Mouse (Mus musculus) 416B (cell line): Measurements from ENCODE around the gene Atraid.

ENCODE experiments used
- DNase-seq: peaks from one replicate; pipeline ENCODE4 v3.0.0; 2011; ENCODE audit warnings: low read depth

Gene Atraid

DNA sequence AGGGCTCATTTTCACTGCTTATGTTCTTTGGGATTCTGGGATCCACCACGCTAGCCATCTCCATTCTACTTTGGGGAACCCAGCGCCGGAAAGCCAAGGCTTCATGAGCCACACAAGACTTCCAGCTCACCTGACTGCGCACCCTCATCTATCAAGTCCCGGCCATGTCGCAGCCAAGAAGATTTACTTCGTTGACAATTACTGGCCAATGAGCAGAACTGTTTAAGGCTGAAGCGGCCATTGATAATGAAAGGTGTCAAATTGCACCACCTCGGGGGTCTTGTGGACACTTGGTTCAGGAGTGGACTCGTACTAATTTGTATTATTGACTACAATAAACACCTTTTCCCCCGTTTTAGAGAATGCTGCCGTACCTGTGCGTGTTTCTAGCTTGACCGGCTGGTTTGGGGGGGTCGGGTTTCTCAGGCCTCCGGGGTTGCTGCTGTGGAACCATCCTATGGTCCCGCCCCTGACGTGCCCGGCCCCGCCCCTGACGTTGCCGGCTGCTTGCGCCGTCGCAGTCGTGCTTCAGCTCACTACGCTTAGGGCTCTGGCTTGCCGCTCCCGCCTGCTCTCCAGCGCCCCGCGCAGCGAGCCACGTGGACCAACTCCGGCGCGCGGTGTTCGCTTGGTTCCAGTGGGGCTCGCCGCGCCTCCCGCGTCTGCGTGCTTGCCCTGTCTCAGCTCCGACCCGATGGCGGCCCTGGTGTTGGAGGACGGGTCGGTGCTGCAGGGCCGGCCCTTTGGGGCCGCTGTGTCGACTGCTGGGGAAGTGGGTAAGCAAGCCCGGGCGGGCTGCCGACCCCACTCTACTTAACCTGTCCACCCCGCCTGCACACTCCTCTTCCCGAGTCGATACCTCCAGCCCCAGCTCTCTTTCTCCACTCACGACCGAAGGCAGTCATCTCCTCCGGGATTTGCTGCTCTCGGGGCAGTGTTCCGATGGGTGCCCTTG, 6.4 kb downstream of the Atraid start, which contains the start of gene Cad:
Gene Cad, plus strand, starts transcription at position 520 of the 955 bp plus-strand sequence.
- peak; percentile 91 for DNase-seq

DNA sequence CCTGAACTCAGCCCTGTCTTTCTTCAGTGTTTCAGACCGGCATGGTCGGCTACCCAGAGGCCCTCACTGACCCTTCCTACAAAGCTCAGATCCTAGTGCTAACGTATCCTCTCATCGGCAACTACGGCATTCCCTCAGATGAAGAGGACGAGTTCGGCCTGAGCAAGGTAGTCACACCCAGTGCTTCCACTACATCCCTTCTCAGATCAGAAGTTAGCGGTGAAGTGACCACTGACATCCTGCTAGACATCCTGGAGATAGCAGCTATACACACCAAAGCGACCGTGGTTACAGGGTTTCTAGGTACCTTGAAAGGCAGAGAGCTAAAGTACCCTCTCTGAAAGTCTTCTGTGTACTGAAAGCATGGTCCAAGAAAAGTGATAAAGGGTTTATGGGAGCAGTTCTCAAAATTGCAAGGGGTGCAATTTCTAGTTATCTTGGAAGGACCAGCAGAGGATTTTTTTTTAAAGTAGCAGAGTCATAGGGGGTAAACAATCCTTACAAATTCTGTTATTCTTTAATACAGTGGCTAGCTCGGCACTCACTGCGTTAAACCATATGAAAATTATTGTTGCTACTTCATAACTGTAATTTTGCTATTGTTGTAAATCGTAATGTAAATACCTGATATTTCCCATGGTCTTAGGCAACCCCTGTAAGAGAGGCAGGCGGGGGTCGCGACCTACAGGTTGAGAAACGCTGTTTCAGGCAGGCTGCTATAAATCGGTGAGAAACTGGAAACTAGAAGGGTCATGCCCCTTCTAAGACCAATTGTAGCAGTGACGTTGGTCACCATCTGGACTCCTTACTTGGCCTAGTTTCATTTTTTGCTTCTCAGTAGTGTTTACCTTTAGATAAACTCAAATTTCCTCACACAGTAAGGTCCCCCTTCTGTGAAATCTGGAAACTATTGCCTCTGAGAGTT, 7.4 kb downstream of the Atraid start:
- peak; percentile 65 for DNase-seq

DNA sequence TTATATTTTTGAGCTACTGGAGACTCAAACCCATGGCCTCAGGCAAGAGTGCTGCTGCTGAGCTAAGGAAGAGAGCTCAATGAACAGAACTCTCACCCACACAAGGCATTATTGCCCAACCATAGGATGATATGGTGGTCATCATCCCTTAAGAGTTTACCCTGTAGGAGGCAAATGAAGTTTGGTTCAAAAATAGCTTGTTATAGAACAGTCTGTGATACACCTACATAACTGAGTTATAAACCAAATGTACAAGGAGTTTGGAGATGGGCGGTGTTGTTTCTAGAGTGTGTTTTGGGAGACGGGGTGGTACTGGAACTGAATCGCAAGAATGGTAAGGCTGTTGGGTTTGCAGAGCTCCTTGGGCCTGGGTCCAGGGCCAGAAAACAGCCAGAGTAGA, 21.7 kb downstream of the Atraid start:
- no peak for DNase-seq

DNA sequence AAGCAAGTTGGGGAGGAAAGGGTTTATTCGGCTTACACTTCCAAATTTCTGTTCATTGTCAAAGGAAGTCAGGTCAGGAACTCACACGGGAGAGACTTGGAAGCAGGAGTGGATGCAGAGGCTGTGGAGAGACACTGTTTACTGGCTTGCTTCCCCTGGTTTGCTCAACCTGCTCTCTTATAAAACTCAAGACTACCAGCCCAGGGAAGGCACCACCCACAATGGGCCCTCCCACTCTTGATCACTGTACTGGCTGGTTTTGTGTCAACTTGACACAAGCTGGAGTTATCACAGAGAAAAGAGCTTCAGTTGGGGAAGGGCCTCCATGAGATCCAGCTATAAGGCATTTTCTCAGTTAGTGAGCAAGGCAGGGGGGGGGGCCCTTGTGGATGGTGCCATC, 22.9 kb downstream of the Atraid start:
- no peak for DNase-seq

DNA sequence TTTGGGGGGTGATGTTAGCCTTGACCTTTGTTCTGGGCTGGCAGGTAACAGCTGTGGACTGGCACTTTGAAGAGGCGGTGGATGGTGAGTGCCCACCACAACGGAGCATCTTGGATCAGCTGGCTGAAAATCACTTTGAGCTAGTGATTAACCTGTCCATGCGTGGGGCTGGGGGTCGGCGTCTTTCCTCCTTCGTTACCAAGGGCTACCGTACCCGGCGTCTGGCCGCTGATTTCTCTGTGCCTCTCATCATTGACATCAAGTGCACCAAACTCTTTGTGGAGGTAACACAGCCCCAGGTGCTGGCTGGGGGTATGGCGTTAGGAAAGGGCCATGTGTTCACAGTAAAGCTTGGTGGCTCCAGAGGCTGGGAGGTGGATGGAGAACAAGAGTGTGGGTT, 23.7 kb downstream of the Atraid start:
- no peak for DNase-seq

DNA sequence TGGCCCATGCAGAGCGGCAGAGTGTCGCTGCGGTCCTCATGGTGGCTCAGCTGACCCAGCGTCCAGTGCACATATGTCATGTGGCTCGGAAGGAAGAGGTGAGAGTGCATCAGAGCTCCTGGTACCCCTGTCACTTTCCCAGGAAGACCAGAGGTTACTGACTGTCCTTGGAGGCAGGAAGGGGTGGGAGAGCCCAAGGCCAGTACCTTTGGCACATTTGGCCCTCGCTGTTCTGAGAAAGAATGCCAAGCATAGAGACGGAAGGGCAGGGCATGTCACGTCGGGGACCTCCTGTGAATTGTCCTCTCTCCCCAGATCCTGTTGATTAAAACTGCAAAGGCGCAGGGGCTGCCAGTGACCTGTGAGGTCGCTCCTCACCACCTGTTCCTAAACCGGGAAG, 25.1 kb downstream of the Atraid start:
- DNase-seq: no peak

DNA sequence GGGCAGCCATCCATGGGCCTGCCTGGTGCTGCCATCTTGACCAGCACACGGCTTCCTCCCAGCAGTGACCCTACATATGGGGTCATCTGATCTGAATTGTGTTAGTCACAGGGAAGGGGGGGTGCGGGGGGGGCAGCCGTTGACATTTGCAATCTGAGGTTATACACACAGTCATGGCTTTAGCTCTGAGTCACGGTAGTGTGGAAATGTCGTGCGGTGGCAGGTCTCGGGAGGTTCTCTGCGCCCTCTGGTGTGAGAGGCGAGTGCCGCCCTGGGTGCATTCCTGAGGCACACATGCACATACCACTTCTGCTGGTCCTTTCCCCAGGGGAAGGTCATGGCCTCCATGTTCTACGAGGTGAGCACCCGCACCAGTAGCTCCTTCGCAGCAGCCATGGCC, 28.2 kb downstream of the Atraid start:
- DNase-seq: peak; percentile 87

DNA sequence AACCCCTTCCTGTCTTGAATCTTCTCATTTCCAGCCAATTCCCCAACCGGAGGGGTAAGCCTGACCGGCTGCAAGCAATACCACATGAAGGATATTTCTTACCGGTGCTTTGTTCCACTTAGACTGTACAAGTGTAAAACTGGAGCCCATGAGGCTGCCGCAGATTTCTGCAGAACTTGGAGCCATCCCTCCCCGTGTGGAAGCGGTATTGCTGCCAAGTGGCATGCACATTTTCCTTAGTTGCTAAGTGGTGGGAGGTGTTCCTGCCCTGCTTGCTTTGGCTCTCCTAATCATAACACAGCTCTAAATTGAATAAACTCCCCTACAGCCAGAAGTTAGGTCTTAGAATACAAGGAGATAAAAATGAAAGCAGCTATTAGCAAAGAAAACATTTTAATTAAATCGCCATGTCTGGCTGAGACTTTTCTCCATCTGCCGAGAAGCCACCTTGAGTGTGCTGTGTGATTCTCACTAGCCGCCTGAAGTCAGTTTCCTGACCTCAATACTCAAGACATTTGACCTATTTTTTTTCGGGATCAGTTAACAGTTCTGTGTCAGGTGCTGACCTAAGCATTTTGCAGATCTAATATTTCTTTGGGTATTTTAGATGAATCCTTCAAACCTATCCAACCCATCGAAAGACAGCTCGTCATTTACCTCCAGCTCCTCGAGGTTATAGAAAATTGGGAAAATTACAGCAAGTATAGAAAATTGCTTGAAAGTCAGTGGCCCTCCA, 32.1 kb downstream of the Atraid start:
- no peak for DNase-seq

DNA sequence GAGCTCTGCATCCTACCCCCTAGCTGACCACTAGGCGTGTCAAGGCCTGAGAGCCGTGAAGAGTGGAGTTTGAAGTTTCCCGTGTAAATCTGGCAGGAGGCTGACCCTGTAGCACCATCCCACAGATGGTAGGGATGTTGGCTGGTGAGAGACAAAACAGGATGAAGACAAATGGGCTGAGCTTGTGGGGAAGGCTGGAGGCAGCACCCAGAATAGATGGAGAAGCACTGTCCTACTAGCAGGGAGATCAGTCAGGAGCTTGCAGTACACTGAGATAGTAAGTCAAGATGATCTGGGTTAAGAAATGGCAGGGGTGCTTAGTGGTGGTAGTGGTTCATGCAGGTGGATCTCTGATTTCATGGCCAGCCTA, 32.7 kb downstream of the Atraid start:
- DNase-seq: no peak

DNA sequence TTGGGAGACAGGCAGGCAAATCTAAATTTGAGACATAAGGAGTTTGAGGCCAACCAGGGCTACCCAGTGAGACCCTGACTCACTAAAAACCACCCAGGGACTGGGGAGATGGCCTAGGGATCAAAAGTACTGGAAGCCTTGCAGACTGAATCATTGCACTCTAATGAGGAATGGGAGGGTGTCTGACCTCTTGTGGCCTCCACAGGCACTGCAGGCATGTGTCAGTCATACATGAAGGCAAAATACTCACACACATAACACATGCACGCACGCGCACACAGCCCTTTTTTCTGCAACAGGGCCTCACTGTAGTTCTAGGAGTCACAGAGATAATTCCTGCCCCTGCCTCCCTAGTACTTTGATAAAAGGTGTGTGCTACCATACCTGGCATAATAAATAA, 33.3 kb downstream of the Atraid start:
- DNase-seq: peak; percentile 66

DNA sequence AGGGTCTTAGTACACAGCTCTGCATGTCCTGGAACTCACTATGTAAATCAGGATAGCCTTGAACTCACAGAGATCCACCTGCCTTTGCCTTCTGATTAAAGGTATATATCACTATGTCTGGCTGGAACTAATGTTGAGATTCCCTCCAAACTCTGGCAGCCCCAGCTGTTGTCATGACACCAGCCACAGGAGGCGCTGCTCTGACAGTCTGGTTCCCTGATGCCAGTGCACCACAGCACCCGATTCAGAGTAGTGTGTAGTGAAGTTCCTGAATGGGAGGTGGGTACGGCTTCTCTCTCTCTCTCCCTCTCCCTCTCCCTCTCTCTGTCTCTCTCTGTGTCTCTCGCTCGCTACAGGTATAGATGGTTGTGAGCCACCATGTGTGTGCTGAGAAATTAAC, 34.2 kb downstream of the Atraid start:
- peak; percentile 59 for DNase-seq

DNA sequence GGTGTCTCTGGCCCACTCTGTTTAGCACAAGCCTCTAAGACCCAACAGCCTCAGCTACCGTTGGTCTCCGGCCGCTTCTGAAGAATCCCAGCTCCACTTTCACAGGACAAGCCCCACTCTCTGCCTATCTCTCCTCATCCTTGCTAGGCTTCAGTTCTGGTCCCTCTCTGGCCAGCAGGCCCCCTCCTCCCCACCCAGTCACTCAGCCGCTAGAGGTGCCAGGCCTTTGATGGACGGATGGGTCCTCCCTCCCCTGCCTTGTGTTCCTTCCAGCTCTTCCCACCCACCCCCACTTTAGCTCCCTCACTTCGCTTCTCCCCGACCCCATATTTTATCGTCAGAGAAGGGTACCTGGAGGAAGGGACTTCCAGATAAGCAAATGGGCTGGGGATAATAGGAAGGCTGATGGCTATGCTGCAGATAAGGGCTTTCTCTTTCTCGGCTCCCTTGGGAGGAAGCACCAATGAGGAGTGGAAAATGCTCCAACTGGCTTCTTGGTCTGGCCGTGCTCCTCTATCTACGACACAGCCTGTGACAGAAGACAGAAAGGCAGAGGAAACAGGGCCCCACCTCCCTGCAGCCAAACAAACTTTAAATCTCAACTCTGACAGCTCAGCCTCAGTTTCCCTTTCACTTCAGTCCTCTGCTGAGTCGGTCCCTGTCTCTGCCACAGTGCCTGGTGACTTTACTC, 35.0 kb downstream of the Atraid start:
- DNase-seq: no peak

DNA sequence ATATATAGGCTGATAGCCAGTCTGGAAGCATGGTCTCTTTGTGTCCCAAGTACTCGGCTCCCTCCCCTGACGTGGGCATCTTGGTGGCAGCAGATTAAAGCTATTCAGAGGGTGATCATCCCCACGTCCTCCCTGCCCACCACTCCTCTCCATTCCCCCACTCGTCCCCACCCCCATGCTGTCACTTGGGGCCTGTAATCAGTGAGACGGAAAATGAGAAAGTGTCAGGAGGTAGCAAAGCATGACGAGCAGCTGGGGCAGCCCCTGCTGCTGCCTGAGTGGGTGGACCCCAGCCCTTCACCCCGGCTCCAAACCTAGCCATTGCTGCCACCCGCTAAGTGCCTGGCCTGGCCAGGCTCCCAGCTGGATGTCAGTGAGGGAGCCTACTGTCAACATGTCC, 35.8 kb downstream of the Atraid start:
- no peak for DNase-seq

DNA sequence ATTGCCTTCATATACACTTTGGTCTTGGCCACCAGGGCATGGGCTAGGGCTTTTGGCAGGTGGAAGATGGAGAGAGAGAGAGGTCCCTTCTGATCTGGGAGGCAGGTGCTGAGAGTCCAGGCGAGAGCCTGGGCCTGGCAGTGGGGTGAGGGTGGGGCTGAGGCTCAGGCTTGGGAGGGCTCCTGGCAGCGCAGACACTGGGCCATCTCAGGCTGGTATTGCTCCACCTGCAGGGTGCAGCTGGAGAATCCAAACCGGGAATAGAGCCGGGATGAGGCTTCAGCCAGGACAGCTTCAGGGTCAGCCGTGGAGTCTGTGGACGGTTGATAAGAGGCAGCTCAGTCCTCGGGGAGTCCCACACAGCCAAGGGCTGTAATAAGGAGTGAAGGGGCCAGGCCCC, 38.5 kb downstream of the Atraid start:
- DNase-seq: no peak

DNA sequence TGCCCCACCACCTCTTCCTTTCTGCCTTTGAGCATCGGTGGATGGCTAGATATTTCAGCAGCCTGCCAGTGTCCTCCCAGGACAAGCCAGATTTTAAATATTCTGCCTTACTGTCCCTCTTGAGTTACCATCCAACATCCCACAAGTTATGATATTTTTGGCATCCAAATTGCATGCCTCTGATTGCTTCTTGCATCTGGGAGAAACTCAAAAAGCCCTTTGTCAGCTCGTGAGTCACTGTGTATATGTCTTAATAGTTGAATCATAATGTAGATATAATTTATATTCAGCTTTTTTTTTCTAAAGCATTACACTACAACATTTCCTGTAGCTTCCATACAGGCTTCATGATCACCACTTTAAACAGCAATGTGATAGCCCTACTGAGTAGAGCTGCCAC, 39.0 kb downstream of the Atraid start:
- DNase-seq: no peak

DNA sequence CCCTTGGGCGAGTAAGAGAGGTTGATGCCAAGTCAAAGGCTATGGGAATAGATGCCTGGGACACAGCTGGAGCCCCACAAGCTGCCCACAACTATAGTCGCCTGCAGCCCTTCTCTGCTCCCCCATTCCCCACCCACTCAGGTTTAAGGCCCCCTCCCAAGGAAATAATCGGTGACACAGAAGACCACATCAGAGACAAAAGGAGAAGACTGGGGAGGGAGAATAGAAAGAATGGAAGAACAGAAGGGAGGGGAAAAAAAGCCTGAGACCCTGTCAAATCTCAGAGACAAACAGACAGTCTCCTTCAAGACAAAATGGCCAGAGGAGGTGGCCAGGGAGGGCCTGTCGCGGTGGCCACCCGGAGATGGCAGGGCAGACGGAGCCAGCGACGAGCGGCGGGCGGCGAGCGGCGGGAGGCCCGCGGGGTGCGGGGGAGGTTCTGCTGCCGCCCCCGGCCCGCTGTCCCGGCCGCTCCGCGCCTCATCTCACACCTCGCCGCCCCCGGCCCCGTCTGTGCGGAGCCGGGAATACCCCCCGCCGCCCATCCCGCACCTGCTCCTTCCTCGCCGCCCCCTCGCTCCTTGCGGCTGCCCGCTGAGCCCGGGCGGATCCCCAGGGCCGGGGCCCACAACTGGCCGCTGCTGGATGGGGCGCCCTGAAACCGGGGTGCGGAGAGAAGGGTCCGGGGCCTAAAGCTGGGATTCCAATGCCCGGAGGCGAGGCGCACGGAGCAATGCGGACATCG, 44.3 kb downstream of the Atraid start:
- no peak for DNase-seq

DNA sequence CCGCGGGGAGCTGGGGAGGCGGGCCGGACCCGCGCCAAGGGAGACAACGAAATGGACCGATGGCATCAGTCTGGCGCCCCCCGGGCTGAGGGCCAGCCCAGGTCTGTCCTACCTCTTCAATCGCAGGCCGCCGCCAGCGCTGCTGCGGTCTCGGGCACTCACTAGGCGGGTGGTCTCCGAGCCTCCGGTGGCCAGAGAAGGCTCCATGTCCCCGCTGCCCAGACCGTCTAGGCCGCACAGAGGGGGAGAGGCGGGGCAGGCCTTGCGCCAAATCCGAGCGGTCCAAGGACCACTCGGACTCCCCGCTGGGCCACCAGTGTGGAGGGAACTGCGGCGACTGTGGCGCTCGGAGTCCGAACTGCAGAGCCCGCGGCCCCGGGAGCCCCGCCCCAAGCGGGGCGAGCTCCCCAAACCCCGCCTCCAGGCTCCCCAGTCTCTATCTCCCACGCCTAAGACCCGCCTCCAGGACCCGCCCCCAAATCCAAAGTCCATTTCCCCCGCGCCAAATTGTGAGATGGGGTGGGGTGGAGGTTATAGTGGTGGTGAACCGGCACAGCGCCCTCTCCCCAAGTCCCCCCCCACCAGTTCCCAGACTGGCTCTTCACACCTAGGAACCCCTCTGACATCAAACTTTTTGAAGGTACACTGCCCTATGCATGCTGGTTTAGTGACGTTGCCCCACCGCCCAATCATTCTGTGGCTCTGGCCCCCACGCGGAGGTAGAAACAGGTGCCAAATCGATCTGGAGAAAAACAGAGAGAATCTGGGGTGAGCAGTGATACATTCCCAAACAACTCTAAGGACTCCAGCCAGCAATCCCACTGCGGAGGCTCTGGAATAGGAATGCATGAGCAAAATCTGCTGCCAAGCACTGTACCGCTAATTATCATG, 45.3 kb downstream of the Atraid start:
- no peak for DNase-seq

DNA sequence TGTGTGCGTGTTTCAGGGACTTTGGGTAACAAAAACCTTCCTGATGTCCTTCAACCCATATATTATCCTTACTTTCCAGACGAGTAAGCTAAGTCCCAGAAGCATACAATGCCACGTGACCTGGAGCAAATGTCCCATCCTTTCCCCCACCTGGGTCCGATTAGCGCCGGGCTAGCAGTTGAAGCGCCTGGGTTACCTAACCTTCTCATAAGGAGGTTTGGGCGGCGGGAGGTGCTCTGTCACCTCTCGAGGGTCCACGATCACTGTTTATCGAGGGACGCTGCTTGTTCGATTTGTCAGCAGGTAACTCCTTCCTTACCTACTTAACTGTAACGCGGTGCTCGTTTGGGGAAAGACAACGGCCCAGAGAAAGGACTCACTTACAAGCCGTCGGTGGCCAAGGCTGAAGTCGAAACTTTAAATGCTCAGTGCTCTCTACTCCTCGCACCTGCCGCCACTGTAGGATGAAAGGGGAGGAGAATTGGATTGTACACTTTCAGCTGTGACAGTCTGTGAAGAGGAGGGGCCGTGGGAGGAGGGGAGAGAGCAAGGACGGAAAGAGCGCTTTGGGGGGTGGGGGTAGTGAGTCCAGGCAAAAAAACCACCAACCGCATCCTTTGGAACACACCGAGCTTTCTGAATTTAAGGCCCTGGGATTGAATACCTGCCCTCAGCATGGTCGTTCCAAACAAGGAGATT, 46.1 kb downstream of the Atraid start:
- DNase-seq: no peak
